In genomic region chr19:46322144-46322995, GRCm38 (mm10) we compare ENCODE assay signal across 10 mouse cellular contexts. TPM values are rescaled to one million over a fixed set of nuclear protein-coding genes. Genes with fewer than 3 reads are reported as not detected.
A peak's percentile ranks its signal among the peaks of the same experiment; 100 is the strongest.
DNase-seq lines count a peak whose midpoint lies in the region; ATAC-seq lines count a peak whose summit lies in the region.
"Had no signal": no experiment of that assay in that cellular context is flagged by ENCODE, and none has a peak within 500 bp of the region (broad histone marks: within the 10 kb centered on the region; RNA-seq: fewer than 3 reads in every experiment).

No protein-coding gene starts in this region.

- peak; percentile 76 for DNase-seq in cerebellum, adult 11-12 months
- DNase-seq in brain, adult 2 months (ENCODE audit: low read depth, low spot score), result peak; percentile 74
- DNase-seq in forebrain, embryonic 10.5 days (ENCODE audit: extremely low spot score, low spot score), result no peak
- DNase-seq in midbrain, embryonic 10.5 days (ENCODE audit: low spot score), result no peak
- no peak for DNase-seq in kidney, postnatal 14 days
- no peak for DNase-seq in ovary, postnatal 36 days (ENCODE audit: low spot score)
- DNase-seq: kidney, adult 8-10 months had no signal

- 54% methylated on average over 11 of the region's 11 CpGs for WGBS in forebrain, embryonic 10.5 days
- WGBS in midbrain, embryonic 10.5 days, result 47% methylated on average over 11 of the region's 11 CpGs

- ATAC-seq in cerebellum, adult (ENCODE audit: insufficient number of reproducible peaks, low FRiP score, low TSS enrichment), result no peak
- ATAC-seq in megakaryocyte progenitor cell, adult 5-6 weeks (replicated peaks; ENCODE audit: poor library complexity), result no peak

- H3K4me1 ChIP-seq in forebrain, embryonic 10.5 days, result peaks cover 66% of the 10 kb centered on the region
- H3K4me1 ChIP-seq in midbrain, embryonic 10.5 days, result peaks cover 77% of the 10 kb centered on the region

- H3K4me3 ChIP-seq in forebrain, embryonic 10.5 days, result peak overlapping the region; percentile 18; the same call in 1 of the 2 replicates
- H3K4me3 ChIP-seq in midbrain, embryonic 10.5 days, result peak overlapping the region; percentile 34; the same call in 1 of the 2 replicates
- H3K4me3 ChIP-seq: liver, embryonic 15.5 days had no signal

- H3K27ac ChIP-seq in forebrain, embryonic 10.5 days, result peak overlapping the region; percentile 75
- H3K27ac ChIP-seq in midbrain, embryonic 10.5 days (replicated peaks), result peak overlapping the region; percentile 84
- H3K27ac ChIP-seq: liver, embryonic 15.5 days had no signal

- no peaks in the 10 kb centered on the region for H3K36me3 ChIP-seq in forebrain, embryonic 10.5 days (replicated peaks)
- no peaks in the 10 kb centered on the region for H3K36me3 ChIP-seq in midbrain, embryonic 10.5 days
- H3K36me3 ChIP-seq: liver, embryonic 15.5 days had no signal

- H3K27me3 ChIP-seq in forebrain, embryonic 10.5 days (ENCODE audit: poor library complexity, severe bottlenecking), result peaks cover 100% of the 10 kb centered on the region
- peaks cover 100% of the 10 kb centered on the region for H3K27me3 ChIP-seq in midbrain, embryonic 10.5 days (ENCODE audit: low read depth, poor library complexity, severe bottlenecking)

- no peaks in the 10 kb centered on the region for H3K9me3 ChIP-seq in forebrain, embryonic 10.5 days
- H3K9me3 ChIP-seq in midbrain, embryonic 10.5 days (replicated peaks), result no peaks in the 10 kb centered on the region
- H3K9me3 ChIP-seq: liver, embryonic 15.5 days had no signal

RNA-seq across cellular contexts. Expression of gene Psd, which starts 4.6 kb away (rescaled TPM):
- 2.8 and 2.9 TPM in 2 replicates for polyA plus RNA-seq in forebrain, embryonic 10.5 days (2016; fragmentation: Nextera tagmentation; extraction: Ambion mirVana)
- polyA plus RNA-seq in midbrain, embryonic 10.5 days (2016; fragmentation: Nextera tagmentation; extraction: Ambion mirVana), result 4.7 and 8.9 TPM in 2 replicates
- 0.30 TPM in 1 of 2 replicates, not detected in the other for total RNA-seq in megakaryocyte progenitor cell, adult 5-6 weeks (2015)
- total RNA-seq in megakaryocyte progenitor cell, adult 5-6 weeks (2017), result 0.12 and 0.84 TPM in 2 replicates

RNA-seq across cellular contexts. Expression of gene Fbxl15, which starts 5.6 kb away (rescaled TPM):
- polyA plus RNA-seq in forebrain, embryonic 10.5 days (2016; fragmentation: Nextera tagmentation; extraction: Ambion mirVana), result 17.9 and 18.0 TPM in 2 replicates
- polyA plus RNA-seq in midbrain, embryonic 10.5 days (2016; fragmentation: Nextera tagmentation; extraction: Ambion mirVana), result 24.6 and 25.0 TPM in 2 replicates
- total RNA-seq in megakaryocyte progenitor cell, adult 5-6 weeks (2015), result 0.72 and 1.4 TPM in 2 replicates
- 0.71 and 2.7 TPM in 2 replicates for total RNA-seq in megakaryocyte progenitor cell, adult 5-6 weeks (2017)

RNA-seq across cellular contexts. Expression of gene Cuedc2, which starts 16.1 kb away (rescaled TPM):
- 206 and 224 TPM in 2 replicates for polyA plus RNA-seq in forebrain, embryonic 10.5 days (2016; fragmentation: Nextera tagmentation; extraction: Ambion mirVana)
- 239 and 249 TPM in 2 replicates for polyA plus RNA-seq in midbrain, embryonic 10.5 days (2016; fragmentation: Nextera tagmentation; extraction: Ambion mirVana)
- 41.4 and 42.1 TPM in 2 replicates for total RNA-seq in megakaryocyte progenitor cell, adult 5-6 weeks (2015)
- total RNA-seq in megakaryocyte progenitor cell, adult 5-6 weeks (2017), result 148 and 184 TPM in 2 replicates

RNA-seq across cellular contexts. Expression of gene Nfkb2, which starts 18.2 kb away (rescaled TPM):
- 3.8 and 3.9 TPM in 2 replicates for polyA plus RNA-seq in forebrain, embryonic 10.5 days (2016; fragmentation: Nextera tagmentation; extraction: Ambion mirVana)
- polyA plus RNA-seq in midbrain, embryonic 10.5 days (2016; fragmentation: Nextera tagmentation; extraction: Ambion mirVana), result 5.2 and 5.6 TPM in 2 replicates
- 4.7 and 5.5 TPM in 2 replicates for total RNA-seq in megakaryocyte progenitor cell, adult 5-6 weeks (2015)
- total RNA-seq in megakaryocyte progenitor cell, adult 5-6 weeks (2017), result 4.0 and 5.0 TPM in 2 replicates

RNA-seq across cellular contexts. Expression of gene Mfsd13a, which starts 18.6 kb away (rescaled TPM):
- polyA plus RNA-seq in forebrain, embryonic 10.5 days (2016; fragmentation: Nextera tagmentation; extraction: Ambion mirVana), result 12.5 and 13.3 TPM in 2 replicates
- 9.1 and 10.1 TPM in 2 replicates for polyA plus RNA-seq in midbrain, embryonic 10.5 days (2016; fragmentation: Nextera tagmentation; extraction: Ambion mirVana)
- 65.8 and 66.4 TPM in 2 replicates for total RNA-seq in megakaryocyte progenitor cell, adult 5-6 weeks (2015)
- total RNA-seq in megakaryocyte progenitor cell, adult 5-6 weeks (2017), result 15.3 and 17.4 TPM in 2 replicates

Comparison
In these comparisons a context has a peak if more than half of its experiments do, and no peak if none do; other contexts are left out.
1. DNase-seq: peak in cerebellum, adult 11-12 months (single experiment) and brain, adult 2 months (single experiment); none in forebrain, embryonic 10.5 days (single experiment), midbrain, embryonic 10.5 days (single experiment), kidney, postnatal 14 days (single experiment) and ovary, postnatal 36 days (single experiment).